Mouse (Mus musculus): ENCODE results near the gene Ccdc13. TPM values are rescaled to one million over a fixed set of nuclear protein-coding genes. Genes with fewer than 3 reads are reported as not detected.

Ccdc13 gene
- polyA plus RNA-seq (2017; shearing (Covaris generic)): not detected

- ATAC-seq: peak; percentile 14
Measured at GRCm38 (mm10) chr9:121838829-121839621, at the start of gene Ccdc13. Ccdc13 (minus strand) TSS chr9:121839461.

- no peak for ATAC-seq
Measured at GRCm38 (mm10) chr9:121882015-121882457, 42.8 kb upstream of the Ccdc13 start.

GRCm38 (mm10) chr9:121881301-121881700, 42.0 kb upstream of the Ccdc13 start:
- ATAC-seq: no peak

- ATAC-seq: peak; percentile 85
Measured at GRCm38 (mm10) chr9:121880840-121881239, 41.6 kb upstream of the Ccdc13 start.

- ATAC-seq: no peak
Measured at GRCm38 (mm10) chr9:121877052-121877740, 37.9 kb upstream of the Ccdc13 start.

- ATAC-seq: no peak
Measured at GRCm38 (mm10) chr9:121873578-121873977, 34.3 kb upstream of the Ccdc13 start.

GRCm38 (mm10) chr9:121872062-121872683, 32.9 kb upstream of the Ccdc13 start:
- ATAC-seq: no peak

- no peak for ATAC-seq
Measured at GRCm38 (mm10) chr9:121869973-121870515, 30.8 kb upstream of the Ccdc13 start.

- ATAC-seq: no peak
Measured at GRCm38 (mm10) chr9:121869432-121869831, 30.2 kb upstream of the Ccdc13 start.

GRCm38 (mm10) chr9:121868236-121868635, 29.0 kb upstream of the Ccdc13 start:
- ATAC-seq: no peak

GRCm38 (mm10) chr9:121867632-121868031, 28.4 kb upstream of the Ccdc13 start:
- no peak for ATAC-seq

GRCm38 (mm10) chr9:121865425-121866008, 26.3 kb upstream of the Ccdc13 start:
- ATAC-seq: no peak

GRCm38 (mm10) chr9:121864837-121865236, 25.6 kb upstream of the Ccdc13 start:
- no peak for ATAC-seq

GRCm38 (mm10) chr9:121860921-121861320, 21.7 kb upstream of the Ccdc13 start:
- no peak for ATAC-seq

GRCm38 (mm10) chr9:121859345-121859744, 20.1 kb upstream of the Ccdc13 start:
- no peak for ATAC-seq

GRCm38 (mm10) chr9:121858153-121858488, 18.9 kb upstream of the Ccdc13 start, which contains the start of gene Higd1a:
Higd1a (minus strand) TSS chr9:121858362.
- no peak for ATAC-seq

- peak; percentile 89 for ATAC-seq
Measured at GRCm38 (mm10) chr9:121857474-121858152, 18.4 kb upstream of the Ccdc13 start.

- peak; percentile 53 for ATAC-seq
Measured at GRCm38 (mm10) chr9:121856649-121857416, 17.6 kb upstream of the Ccdc13 start.

GRCm38 (mm10) chr9:121854246-121854645, 15.0 kb upstream of the Ccdc13 start:
- no peak for ATAC-seq

GRCm38 (mm10) chr9:121847842-121848241, 8.6 kb upstream of the Ccdc13 start:
- ATAC-seq: no peak

- ATAC-seq: no peak
Measured at GRCm38 (mm10) chr9:121847138-121847537, 7.9 kb upstream of the Ccdc13 start.

Data from CD4-positive, CD25-positive, alpha-beta regulatory T cell, adult 4 months (primary cell).